Mouse (Mus musculus): ENCODE data around the gene Ero1l. TPM values are rescaled to one million over a fixed set of nuclear protein-coding genes. Genes with fewer than 3 reads are reported as not detected.
A peak's percentile ranks its signal among the peaks of the same experiment; 100 is the strongest.

Gene Ero1l
- total RNA-seq (2021), result 10 to 100 TPM; 25.6 to 29.0 TPM

DNA sequence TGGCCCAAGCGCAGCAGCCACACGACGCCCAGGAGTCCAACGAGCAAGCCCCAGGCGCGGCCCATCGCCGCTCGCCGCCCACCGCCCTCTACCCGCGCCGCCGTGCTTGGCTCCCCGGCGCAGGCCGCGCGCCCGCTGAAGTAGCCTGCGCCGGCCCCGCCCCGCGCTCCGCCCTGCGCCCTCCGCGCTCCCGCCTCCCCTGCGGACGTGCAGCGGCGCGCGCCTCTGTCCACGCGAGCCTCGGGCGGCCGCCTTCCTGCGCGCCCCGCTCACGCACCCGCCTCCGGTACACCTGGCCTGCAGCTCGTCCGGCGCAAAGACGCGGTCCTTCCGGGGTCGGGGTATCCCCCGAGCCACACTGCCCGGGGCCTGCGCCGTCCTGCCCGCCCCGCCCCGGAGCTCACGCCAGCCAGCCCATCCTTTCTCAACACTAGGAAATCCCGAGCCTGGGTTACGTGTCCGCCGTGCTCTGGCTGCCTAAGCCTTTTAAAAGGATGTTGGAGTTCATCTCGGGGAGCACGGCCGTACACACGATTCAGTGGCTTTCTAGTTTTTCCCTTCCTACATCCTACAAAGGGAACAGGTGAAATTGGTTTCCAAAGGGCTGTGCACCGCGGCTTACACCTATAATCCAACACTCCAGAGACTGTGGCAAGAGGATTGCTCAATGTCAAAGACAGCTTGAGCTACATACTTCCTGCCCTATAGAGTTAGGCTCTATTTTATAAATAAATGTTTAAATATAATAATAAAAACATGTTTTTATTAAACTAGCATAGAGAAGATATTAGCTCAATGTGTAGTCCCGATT lies at the start of gene Ero1l:
Ero1l (minus strand) TSS at position 346 of the 811 bp plus-strand sequence.
- intact Hi-C loops (cut with DNase I), result no loop called here

DNA sequence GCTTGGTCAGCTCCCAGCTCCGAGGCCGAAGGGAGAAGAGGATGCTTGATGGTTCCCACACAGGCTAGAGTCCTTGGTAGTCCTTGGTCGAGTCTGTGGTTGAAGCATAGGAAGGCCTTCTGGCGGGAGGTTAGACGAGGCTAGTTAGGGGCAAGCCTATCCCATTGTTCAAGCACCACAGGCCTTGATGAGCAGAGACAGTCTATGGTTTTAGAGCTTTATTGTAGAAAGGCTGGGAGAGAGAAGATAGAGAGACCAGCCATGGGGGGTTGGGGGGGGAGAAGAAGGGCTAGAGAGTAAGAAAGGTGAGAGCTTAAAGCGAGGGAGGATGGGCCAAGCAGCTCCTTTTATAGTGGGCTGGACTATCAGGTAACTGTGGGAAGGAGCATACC lies 46.6 kb upstream of the Ero1l start:
- intact Hi-C loops (cut with DNase I), result no loop called here
- no peak for DNase-seq (ENCODE audit: extremely low spot score in 1 of 2, low spot score in 2 of 2)

More for the DNA sequence above, at the start of gene Ero1l:
- DNase-seq (ENCODE audit: extremely low spot score in 1 of 2, low spot score in 2 of 2), result peak; percentile 63 to 90

DNA sequence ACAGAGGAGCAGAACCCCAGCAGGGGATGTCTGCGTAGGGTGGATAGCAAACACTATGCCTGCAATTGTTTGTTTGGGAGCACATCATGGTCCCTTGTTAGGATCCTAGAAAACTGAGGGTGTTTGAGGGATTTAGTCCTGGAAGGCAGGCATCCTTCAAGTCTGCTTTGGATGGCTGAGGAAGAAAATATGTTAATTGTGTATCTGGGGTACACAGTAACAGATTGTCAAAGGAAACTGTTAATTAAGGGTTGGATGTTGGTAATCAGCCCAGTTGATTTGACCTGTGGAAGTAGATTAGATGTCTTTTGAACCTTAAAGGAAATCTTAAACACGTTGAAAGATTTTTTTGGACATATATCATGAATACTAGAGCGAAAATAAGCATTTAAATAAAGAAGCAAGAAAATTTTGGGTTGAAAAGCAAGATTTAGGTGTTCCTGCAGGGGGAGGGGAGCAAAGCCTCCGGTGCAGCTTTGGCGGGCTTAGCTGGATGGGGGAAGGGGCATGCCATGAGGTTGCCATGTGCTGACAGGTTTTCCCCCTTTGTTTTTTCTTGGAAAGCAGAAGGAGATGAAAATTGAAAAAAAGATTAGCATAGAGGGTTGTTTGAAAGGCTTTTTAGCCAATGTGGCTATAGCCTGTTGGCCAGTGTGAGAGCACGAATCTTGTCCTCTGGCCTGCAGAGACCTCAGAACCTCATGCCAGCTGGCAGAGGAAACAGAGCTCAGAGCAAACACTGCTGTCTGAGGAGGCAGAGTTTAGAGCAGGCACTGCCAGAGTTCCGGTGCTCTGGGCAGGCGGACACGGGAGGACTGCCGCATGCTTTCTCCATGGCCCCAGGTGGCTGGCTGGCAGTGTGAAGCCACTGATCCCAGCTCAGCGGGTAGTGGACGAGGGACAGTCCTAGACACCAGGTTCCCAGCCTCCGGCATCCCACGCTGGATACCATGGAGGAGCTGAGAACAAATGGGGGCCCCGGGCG lies 45.9 kb upstream of the Ero1l start:
- DNase-seq (ENCODE audit: extremely low spot score in 1 of 2, low spot score in 2 of 2), result peak in 1 of 2 experiments; percentile 35

DNA sequence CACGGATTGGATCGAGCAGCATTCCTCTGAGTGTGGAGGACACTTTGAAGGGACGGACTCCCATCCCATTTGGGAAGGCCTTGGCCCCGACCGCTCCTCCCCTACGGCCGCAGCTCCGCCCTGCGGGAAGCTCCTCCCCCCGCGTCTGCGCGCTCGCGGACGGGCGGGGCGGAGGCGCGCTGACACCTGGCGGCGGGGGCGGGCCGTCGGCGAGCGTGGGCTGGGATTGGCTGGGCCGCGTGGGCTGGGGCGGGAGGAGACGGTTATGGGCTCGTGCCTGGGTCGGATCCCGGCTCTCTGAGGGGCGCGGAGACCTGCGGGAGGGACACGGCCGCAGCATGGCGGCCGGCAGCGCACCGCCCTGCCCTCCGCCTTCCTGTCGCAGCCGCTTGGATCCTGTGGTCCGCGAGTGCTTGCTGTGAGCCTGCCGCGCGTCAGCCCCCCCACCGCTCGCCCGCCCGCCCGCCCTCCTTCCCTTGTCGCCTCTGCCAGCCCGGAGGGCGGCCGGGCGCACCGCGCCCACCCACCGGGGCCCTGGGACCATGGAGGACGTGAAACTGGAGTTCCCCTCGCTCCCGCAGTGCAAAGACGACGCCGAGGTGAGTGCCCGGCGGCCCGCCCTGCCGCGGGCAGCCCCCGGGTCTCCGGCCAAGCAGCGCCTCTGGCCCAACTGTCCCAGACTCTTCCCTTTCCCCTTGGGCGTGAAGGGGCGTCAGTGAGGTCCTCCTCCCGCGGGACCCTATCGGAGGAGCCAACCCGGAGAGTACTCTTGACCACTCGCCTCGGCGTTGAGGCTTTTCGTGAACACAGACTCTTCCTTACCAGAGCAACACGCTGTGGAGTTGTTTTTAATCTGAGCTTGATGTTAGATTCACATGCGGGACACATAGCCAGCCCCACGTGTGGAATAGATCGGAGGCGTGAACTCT lies 32.6 kb upstream of the Ero1l start, which contains the start of gene Styx:
Styx (plus strand) TSS at position 163 of the 929 bp plus-strand sequence.
- DNase-seq (ENCODE audit: extremely low spot score in 1 of 2, low spot score in 2 of 2), result peak; percentile 89 to 97
- intact Hi-C loops (cut with DNase I), result no loop called here

More for the DNA sequence above, 45.9 kb upstream of the Ero1l start:
- intact Hi-C loops (cut with DNase I), result no loop called here

DNA sequence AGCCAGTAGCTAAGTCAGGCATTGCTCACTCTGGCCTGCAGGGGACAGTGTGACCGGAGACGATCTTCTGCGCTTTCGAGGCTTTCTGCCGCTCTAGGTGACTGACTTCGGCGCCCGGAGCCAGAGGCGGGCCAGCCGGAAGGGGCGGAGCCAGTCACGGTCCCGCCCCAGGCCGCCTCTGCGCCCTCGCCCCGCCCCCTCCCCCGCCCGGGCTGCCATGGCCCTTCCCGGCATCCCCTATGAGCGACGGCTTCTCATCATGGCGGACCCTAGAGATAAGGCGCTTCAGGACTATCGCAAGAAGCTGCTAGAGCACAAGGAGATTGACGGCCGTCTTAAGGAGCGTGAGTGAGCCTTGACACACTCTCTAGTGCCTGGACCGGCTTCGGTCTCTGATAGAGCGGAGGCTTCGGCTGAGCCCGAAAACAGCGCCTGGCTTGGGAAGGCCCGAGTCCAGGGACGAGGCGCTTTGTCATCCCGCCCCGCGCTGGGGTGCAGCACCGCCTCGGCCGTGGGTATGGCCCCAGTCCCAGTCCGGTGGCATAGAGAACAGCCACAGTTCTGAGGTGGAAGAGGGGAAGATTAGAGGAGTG lies 11.1 kb upstream of the Ero1l start, which contains the start of gene Psmc6:
Psmc6 (plus strand) TSS at position 200 of the 593 bp plus-strand sequence.
- intact Hi-C loops (cut with DNase I), result loop anchor here (10.0 kb wide), 2 partner anchors 275 to 445 kb away; no protein-coding TSS in a partner anchor
- DNase-seq (ENCODE audit: extremely low spot score in 1 of 2, low spot score in 2 of 2), result peak; percentile 90 to 93

DNA sequence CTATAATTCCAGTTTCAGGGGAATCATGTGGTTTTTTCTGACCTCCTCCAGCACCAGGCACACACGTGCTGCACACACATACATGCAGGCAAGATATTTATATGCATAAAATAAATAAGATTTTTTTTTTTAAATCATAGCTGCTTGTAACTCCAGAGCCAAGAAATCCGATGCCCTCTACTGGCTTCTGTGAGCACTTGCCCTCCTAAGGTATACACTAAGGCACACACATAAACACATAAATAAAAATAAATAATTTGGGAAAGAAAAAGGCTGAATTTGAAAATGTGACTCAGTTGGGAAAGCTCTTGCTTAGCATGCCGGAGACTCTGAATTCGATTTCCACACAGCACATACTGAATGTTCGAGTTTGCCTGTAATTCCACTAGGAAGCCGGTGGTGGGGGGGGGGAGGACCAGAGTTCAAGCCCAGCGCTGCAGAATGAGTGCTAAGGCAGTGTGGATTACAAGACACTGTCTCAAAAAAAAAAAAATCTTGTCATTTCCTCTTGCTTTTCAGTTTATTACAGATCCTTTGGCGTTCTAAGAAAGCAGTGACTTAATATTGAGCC lies 10.5 kb upstream of the Ero1l start:
- no peak for DNase-seq (ENCODE audit: extremely low spot score in 1 of 2, low spot score in 2 of 2)
- intact Hi-C loops (cut with DNase I), result loop anchor here (10.0 kb wide), 1 partner anchor 446 kb away; no protein-coding TSS in a partner anchor

DNA sequence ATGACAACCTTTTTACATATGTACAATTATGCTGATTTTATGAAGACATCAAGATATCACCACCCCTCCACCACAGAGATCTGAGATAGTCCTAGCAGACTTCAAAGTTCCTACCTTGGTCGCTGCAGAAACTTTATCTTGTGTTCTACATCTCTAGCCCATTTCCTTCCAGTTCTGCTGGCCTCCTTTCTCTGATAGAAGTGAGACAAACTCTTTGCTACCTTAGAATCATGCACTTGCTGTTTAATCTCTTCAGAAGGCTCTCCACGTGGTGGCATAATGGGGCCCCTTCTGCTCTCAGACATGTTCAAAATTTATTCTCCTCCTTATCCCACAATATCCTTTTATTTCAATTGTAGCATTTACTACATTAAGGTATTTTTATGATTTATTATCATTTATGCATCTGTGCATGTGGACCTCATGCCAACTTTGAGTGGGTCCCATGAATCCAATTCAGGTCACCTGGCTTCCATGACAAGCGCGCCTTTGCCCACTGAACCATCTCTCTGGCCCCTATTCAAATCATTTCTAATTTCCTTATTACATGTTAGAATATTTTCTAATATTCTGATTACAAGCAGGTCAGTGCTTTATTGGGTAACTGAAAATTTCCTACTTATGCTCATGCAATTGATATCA lies 9.6 kb upstream of the Ero1l start:
- intact Hi-C loops (cut with DNase I), result loop anchor here (10.0 kb wide), 1 partner anchor 447 kb away; no protein-coding TSS in a partner anchor
- DNase-seq (ENCODE audit: extremely low spot score in 1 of 2, low spot score in 2 of 2), result no peak

DNA sequence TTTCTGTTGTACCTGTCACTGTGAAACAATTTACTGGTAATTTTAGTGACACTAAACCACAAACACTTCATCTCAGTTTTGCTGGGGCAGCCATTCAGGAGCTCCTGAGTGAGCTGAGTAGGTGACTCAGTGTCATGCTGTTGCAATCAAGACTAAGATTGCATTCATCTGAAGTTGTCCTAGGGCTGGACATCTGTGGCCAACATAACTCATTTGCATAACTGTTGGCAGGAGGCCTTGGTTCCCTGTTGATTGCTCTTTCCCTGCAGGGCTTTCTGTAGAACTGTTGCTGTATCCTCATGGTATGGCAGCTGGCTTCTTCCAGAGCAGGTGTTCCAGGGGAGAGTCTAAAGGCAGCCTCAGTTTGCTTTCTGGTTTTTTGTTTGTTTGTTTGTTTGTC lies 6.9 kb upstream of the Ero1l start:
- DNase-seq (ENCODE audit: extremely low spot score in 1 of 2, low spot score in 2 of 2), result no peak
- intact Hi-C loops (cut with DNase I), result loop anchor here (10.0 kb wide), 1 partner anchor 449 kb away; no protein-coding TSS in a partner anchor

DNA sequence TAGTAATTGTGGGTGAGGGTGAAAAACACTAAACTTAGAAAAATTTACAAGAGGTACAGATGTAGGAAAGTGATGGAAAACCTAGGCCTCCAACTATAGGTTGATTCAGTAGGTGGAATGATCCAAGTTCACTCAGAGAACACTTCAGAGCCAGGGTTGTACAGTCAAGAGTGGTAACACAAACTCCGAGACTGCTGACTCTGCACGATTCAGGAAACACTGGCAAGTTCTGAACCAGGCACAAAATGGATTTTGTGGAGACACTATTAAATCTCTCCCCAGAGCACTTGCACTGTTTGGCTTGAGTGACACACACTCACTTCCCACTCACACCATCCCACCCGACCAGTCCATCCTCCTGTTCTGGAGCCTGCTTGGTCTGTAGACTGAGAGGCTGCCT lies 4.7 kb upstream of the Ero1l start:
- intact Hi-C loops (cut with DNase I), result loop anchor here (10.0 kb wide), 1 partner anchor 451 kb away; no protein-coding TSS in a partner anchor
- no peak for DNase-seq (ENCODE audit: extremely low spot score in 1 of 2, low spot score in 2 of 2)

DNA sequence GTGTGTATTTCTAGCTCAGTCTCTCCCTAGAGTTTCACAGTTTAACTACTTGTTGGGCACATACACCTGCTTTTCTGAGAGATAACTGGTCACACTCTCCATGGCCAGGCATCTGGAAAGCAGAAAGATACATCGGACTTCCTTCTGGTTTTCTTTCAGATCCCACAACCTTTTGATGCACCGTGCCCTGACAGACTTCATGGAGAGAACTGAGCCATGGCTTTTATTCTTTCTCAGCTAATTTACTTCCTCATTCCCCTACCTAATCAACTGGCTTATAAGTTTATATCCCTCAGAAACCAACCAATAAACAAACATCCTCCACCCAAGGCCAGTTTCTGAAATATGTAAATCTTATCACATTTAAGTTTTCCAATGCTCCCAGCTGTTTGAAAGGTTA lies 3.9 kb upstream of the Ero1l start:
- intact Hi-C loops (cut with DNase I), result loop anchor here (10.0 kb wide), 1 partner anchor 452 kb away; no protein-coding TSS in a partner anchor
- DNase-seq (ENCODE audit: extremely low spot score in 1 of 2, low spot score in 2 of 2), result no peak

DNA sequence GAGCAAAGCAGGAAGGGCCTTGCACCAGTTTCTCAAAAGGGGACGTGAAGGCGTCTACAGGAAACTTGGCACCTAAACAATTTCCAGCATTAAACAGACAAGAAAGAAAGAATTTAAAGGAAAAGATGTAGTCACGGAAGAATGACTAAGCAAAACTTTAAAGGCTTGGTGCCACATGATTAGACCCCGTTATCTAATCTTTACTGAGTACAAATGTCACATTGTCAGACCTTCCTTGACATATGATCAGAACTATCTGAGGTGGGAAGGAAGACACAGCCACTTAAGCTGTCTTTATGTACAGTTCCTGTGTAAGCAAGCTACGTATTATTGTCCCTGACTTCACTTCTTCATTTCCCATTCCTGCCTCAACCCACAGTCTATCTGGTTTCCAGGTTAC lies 3.1 kb upstream of the Ero1l start:
- intact Hi-C loops (cut with DNase I), result loop anchor here (10.0 kb wide), 1 partner anchor 453 kb away; no protein-coding TSS in a partner anchor
- no peak for DNase-seq (ENCODE audit: extremely low spot score in 1 of 2, low spot score in 2 of 2)

DNA sequence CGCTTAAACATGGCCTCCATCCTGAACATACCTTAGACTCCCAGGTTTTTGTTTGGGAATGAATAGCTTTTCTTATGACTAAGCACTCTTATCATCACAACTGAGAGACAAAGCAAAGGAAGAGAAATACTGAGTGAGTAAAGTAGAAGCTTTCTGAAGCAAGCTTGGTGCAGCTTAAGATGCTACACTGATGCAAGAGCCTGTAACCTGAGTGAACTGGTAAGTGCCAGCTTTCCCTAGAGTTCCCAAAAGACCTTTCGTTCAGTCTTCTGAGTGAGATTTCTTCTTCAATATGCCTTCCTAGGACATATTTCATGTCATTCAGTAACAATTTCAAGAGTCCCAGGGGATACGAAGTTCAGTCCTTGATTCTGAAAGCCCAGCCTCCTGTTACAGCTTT lies 2.5 kb upstream of the Ero1l start:
- no peak for DNase-seq (ENCODE audit: extremely low spot score in 1 of 2, low spot score in 2 of 2)
- intact Hi-C loops (cut with DNase I), result loop anchor here (10.0 kb wide), 1 partner anchor 454 kb away; no protein-coding TSS in a partner anchor

DNA sequence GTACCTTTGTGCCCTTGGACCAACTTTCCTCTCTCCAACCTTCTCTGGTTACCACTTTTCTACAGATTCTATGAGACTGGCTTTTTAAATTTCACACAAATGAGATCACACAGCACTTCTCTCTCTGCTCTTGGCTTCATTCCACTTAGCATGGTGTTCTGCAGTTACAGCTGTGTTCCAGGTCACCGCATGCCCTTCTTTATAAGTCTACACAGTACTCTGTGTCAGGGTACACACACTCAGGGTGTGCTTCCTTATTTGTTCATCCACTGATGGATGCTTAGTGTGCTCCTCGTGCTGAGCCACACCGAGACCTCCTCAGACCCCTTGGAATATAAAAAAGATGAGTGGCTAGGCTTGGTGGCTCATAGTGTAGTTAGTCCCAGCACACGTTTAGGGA lies 1.5 kb upstream of the Ero1l start:
- intact Hi-C loops (cut with DNase I), result loop anchor here (10.0 kb wide), 1 partner anchor 455 kb away; no protein-coding TSS in a partner anchor

DNA sequence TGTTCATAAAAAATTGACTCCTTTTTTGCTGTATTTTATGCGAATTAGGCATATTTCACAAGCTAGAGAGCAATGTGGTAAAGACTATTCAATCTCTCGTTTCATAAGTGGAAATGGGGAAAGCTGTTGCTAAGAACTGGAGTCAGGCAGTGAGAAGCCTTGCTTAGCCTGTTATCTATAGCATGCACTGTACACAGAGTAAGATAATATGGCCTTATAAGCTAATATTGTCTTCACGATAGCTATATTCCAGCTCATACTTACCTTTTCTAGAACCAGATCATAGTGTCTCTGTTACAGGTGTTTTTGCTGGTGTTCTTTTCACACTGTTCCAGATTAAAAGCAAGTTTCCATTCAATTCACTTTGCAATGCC lies 653 bp upstream of the Ero1l start:
- DNase-seq (ENCODE audit: extremely low spot score in 1 of 2, low spot score in 2 of 2), result no peak
- intact Hi-C loops (cut with DNase I), result no loop called here

More for the DNA sequence above, 1.5 kb upstream of the Ero1l start:
- no peak for DNase-seq (ENCODE audit: extremely low spot score in 1 of 2, low spot score in 2 of 2)

DNA sequence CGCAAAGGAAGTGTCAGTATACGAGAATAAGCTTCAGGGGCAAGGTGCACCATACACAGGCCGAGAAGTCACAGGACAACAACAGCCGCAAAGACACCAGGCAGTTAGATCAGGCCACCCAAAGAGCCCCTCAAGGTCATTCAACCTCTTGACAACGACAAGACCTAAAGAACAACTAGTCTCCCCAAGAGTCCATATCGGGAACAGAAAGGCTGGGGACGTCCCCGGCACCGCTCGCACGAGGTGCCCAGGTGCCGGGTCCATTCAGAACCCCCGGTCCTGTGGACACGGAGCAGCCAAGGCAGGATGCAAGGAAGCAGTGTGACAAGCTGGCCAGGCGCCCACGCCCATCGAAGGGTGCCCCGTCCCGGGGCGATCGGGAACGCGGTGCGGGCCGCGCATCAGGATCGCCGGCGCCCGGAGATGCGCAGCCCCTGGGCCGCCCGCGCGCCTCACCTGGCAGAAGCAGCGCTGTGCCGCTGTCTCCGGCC lies 605 bp downstream of the Ero1l start:
- no peak for DNase-seq (ENCODE audit: extremely low spot score in 1 of 2, low spot score in 2 of 2)

DNA sequence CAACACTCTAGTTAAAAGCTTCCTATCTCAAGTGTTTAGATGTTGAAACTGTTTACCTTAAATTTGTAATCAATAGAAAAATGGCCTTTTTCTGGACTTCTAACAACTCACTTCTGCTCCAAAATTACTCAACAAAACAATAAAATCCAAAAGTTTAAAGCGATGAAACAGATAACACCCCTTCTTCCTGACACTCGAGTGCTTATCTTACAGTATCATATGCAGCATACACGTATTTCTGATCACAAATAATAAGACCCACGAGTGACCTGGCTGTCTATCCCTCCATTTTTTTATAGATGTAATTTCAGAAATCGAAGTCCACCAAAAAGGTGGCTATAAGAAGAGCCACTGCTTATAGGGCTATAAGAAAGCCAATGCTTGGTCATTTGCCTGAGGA lies 1.6 kb downstream of the Ero1l start:
- DNase-seq (ENCODE audit: extremely low spot score in 1 of 2, low spot score in 2 of 2), result no peak
- intact Hi-C loops (cut with DNase I), result no loop called here

More for the DNA sequence above, 605 bp downstream of the Ero1l start:
- intact Hi-C loops (cut with DNase I), result no loop called here

DNA sequence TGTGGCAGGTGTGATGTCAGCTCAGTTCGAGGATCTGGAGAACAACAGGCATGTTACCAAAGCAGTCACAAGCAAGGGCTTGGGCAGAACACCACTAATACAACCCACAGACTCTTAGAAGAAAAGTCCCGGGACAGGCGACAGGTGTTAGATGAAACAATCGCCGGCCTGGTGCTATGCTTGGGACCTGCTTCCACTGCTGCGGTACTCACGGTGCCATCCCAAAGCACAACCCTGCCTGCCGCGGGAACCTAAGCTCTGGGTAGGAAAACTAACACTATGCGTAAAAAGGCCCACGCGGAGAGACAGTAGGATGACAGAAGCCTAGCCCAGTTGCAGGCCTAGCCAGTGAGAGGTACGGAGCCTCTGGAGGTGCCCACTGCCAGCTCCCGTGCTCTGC lies 8.5 kb downstream of the Ero1l start:
- intact Hi-C loops (cut with DNase I), result no loop called here
- DNase-seq (ENCODE audit: extremely low spot score in 1 of 2, low spot score in 2 of 2), result no peak

Data from left cerebral cortex, postnatal 10 days (tissue).